Mouse (Mus musculus) heart, postnatal 36 days (tissue): ENCODE results near the gene Mad1l1. TPM values are rescaled to one million over a fixed set of nuclear protein-coding genes. Genes with fewer than 3 reads are reported as not detected.
A peak's percentile ranks its signal among the peaks of the same experiment; 100 is the strongest.

ENCODE experiments used
- DNase-seq, 2 experiments: peaks; one replicate each; pipeline ENCODE4 v3.0.0; 2021 to 2022
- intact Hi-C: fragments of 180-260 bp; cut with DNase I; formaldehyde crosslinking; loops from one replicate; pipeline ENCODE4 v1.15.1; 2025
- total RNA-seq, 2 experiments: library from RNA; stranded (reverse); gene quantifications; 2 replicates each; pipeline ENCODE4 v1.2.3; 2021

Gene Mad1l1
- total RNA-seq, 2 experiments from 2014 or later, result 9.6 to 10.6 TPM

DNA sequence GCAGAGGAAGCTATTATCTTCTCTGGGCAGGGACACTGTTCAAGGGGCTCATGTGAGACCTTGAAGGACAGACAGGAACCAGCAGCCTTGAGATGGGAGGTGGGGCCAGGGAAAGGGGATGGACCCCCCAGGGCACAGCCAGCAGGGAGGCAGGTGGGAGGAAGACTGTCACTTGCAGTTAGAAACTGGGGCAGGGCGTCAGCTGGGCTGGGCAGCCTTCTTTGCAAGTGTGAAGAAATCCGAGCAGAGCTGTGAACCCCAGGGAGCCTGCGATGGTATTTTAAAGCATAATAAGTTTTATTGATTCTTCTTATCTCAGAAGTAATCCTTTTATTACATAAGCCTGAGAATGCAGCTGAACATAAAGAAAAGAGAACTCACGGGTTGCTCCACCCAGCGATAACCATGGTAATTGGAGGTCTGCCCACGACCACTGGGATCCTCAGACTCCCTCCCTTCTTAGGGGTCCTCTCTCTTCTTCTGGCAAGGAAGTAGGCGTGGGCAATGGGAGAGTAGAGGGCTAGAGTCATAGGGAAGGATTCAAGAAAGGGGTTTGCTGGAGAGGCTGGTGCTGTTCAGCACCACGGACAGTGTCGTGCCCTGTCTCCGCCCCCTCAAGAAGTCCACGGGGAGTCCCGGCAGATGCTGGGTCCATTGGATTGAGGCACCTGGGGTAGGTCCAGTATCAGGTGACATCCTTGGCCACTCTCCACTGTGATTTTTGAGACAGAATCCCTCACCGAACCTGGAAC lies 342.7 kb downstream of the Mad1l1 start:
- intact Hi-C loops, result no loop called here
- no peak for DNase-seq

DNA sequence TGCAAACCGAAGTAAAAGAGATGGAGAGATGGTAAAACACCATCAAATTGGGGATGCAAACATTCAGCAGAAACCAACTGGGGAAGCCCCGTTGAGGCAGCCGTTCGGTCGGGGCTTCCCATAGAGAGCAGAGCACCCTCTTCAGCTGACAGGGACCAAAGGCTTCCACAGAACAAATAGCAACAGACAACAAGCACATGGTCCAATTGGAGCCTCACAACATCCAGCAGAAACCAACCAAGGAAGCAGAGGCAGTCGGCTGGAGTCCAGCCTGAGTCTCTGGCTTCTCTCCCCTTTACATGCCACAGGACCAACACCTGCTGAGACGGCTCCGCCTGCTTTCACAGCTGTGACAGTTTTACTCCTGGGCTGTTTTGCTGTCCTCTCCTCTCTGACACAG lies 343.9 kb downstream of the Mad1l1 start:
- no peak for DNase-seq
- intact Hi-C loops, result no loop called here

DNA sequence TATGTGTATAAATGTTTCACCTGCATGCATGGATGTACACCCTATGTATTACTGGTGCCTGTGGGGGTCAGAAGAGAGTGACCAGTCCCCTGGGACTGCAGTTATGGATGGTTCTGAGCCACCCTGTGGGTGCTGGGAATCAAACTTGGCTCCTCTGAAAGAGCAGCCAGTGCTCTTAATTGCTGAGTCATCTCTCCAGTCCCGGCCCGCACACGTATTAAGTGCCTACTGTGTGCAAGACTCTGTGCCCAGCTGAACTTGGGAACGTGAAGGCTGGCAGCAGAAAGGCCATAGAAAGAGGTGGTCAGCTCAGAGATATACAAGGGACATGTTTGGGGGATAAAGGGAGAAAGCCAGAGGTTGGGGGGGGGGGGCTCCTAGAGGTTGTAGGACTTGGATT lies 344.8 kb downstream of the Mad1l1 start:
- intact Hi-C loops, result no loop called here
- DNase-seq, result no peak

DNA sequence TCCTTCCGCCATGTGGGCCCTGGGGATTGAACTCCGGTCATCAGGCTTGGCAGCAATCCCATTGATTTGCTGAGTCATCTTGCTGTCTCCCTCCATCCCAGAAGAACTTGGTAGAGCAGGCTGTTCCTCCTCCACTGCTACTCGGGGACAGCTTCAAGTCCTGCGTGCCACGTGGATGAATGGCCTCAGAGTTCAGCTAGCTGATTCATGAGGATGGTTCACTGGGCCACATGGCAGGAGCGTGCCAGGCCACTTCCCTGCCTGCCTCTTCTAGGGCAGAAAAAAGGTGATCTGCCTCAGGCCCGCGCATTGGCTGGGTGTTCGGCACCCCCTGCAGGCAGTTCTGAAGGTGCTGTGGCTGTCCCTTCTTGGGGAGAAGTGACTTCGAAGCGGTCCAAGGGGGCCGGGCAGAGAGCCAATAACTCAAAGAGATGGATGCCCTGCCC lies 351.1 kb downstream of the Mad1l1 start:
- peak; percentile 16 to 22 for DNase-seq
- intact Hi-C loops, result loop anchor here (1.0 kb wide), 1 partner anchor 132 kb away; no protein-coding TSS in a partner anchor

DNA sequence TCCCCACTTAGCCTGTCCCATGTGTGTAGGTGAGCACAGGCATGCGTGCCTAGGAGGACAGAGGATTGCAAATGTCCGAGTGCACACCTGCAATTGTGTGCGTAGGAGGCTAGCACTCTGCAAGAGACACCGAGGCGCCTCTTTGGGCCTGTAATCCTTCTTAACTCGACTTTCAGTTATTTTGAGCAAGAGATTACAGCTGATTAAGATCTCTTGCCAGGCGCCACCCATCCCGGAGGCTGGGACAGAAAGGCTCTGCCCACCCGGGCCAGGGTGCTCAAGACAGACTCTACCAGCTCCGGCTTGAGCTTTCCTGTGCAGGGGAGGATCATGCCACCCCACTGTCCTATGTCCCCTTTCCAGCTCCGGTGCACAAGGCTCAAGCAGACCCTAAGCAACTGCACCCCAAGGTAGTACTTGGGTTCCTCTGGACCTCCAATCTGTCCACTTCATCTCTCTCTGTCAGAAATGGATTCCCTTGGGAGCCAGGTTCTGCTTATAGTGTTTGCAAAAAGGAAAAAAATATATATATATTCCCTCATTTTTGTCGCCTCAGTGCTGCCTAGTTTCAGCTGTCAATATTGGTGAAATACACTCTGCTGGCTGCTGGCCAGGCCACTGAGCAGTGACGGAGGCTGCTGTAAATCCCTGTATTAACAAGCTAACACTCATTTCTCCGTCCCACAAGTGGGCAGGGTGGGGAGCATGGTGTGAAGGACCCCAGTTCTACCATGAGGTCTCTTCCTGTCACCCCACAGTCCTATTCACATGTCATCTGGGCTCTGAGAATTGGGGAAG lies 352.0 kb downstream of the Mad1l1 start:
- intact Hi-C loops, result no loop called here
- DNase-seq, result no peak

DNA sequence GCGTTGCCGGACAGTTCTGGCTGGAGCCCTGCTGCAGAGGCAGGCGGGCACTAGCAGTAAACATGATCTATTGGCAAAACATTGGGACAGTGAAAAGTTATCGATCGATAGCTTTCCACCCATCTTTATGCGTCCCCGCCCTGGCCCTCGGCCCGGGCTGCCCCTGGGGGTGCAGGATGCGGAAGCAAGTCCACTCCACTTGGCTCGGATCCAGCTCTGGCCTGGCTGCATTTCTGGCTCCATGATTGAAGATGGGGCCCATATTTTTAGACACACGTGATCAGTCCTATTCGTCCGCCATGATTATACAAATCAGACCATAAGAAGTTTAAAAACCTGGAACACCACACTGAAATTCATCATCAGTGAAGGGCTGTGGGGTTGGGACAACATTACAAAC lies 355.8 kb downstream of the Mad1l1 start:
- intact Hi-C loops, result no loop called here
- DNase-seq, result no peak

DNA sequence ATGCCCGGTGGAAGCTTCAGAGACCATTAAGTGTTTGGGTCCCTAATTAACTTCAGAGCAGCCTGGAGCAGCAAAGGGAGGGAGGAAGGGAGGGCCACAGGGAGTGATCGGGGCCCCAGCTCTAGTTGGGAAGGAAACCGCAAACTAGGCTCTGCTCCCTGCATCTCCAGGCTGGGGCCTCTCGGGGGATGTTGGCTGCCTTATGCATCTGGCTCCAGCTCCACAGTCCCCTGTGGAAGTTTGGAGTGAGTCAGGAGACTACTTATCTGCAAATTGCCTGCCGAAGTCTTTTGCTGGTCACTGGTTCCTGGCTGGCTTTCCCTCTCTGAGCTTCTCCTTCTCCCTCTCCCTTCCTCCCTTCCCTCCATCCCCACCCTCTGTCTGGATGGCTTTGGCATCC lies 357.0 kb downstream of the Mad1l1 start:
- intact Hi-C loops, result no loop called here

DNA sequence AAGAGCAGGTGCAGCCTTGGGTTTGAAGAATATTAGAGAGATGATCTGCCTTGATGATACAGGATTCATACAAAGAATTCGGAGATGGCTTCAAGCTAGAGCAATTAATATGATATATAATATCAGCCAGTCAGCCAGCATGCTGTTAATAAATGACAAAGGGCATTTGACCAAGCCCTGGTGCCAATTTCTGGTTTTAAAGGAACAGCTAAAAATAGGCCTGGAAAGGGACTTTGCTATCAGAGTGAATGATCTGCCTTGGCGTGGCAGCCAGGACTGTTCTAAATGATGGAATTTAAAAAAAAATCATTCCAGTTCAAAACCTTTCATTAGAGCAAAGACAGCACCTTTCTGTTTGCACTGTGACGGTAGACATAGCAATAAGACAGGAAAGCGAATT lies 361.6 kb downstream of the Mad1l1 start:
- DNase-seq, result no peak
- intact Hi-C loops, result no loop called here

More for the DNA sequence above, 357.0 kb downstream of the Mad1l1 start:
- DNase-seq, result peak; percentile 13 to 21

Other genes starting within 250 kb of the Mad1l1 start
- gene Nudt1, start 104 bp upstream of the Mad1l1 start, total RNA-seq, result 10 to 100 TPM in 1 of 2 experiments, 1 to 10 TPM in 1; 8.9 to 10.2 TPM
- gene Mrm2, start 10.3 kb upstream of the Mad1l1 start, total RNA-seq, result 10 to 100 TPM; 10.5 to 11.0 TPM
- 10 to 100 TPM; 14.0 to 19.6 TPM for gene Snx8, start 67.7 kb upstream of the Mad1l1 start, total RNA-seq
- 10 to 100 TPM; 89.8 to 97.7 TPM for gene Eif3b, start 97.8 kb upstream of the Mad1l1 start, total RNA-seq
- not detected for gene Gm4869, start 124.1 kb upstream of the Mad1l1 start, total RNA-seq
- gene Chst12, start 184.0 kb upstream of the Mad1l1 start, total RNA-seq, result 1 to 10 TPM; 5.5 to 6.7 TPM
- not detected for gene Grifin, start 243.5 kb upstream of the Mad1l1 start, total RNA-seq